Mouse (Mus musculus): ENCODE data around the gene Itgad. TPM values are rescaled to one million over a fixed set of nuclear protein-coding genes. Genes with fewer than 3 reads are reported as not detected.

Gene Itgad
- polyA plus RNA-seq, 1 experiment from 2014 or later = not detected

DNA sequence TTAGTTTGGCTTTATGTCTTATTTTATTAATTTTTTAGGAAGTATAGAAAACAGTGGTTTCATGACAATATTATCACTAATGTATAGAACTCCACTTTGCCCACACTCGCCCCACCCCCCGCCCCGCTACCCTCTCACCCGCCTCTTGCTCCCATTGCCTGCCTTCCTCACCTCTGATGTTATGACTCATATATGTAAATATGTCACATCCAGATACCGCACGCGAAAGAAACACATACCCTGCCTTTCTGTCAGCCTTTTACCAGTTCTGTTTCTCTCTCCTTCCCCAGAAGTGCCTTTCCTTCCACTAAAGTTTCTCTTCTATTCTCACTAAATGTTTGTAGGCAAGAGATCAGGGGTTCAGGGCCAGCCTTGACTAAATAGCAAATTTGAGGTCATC lies 12.2 kb downstream of the Itgad start:
- Histone ChIP-seq H3K4me2 (ENCODE audit: low read length) (no peak overlapping the region), H3K4me1 (replicated peaks; ENCODE audit: control insufficient read depth, insufficient read depth, low read length) (no peaks in the 10 kb centered on the region), H3K27me3 (replicated peaks; ENCODE audit: control insufficient read depth, insufficient read depth, low read length) (no peaks in the 10 kb centered on the region), H3K27ac (ENCODE audit: low read length) (no peak overlapping the region), H3K9me3 (ENCODE audit: control insufficient read depth, low read length) (no peaks in the 10 kb centered on the region), H3K36me3 (ENCODE audit: control insufficient read depth, insufficient read depth) (no peaks in the 10 kb centered on the region), H3K9ac (replicated peaks; ENCODE audit: low read depth, low read length) (no peak overlapping the region), H3K4me3 (replicated peaks; ENCODE audit: low read length) (no peak overlapping the region)
- WGBS = 96% methylated on average over 7 of the region's 7 CpGs
- ATAC-seq = no peak

GRCm38 (mm10) chr7:128169996-128170395 lies 15.8 kb downstream of the Itgad start:
- 66% methylated on average over 3 of the region's 3 CpGs for WGBS
- Histone ChIP-seq H3K9me3 (ENCODE audit: control insufficient read depth, low read length) (no peaks in the 10 kb centered on the region), H3K27ac (ENCODE audit: low read length) (no peak overlapping the region), H3K4me3 (replicated peaks; ENCODE audit: low read length) (no peak overlapping the region), H3K36me3 (ENCODE audit: control insufficient read depth, insufficient read depth) (no peaks in the 10 kb centered on the region), H3K9ac (replicated peaks; ENCODE audit: low read depth, low read length) (no peak overlapping the region), H3K4me2 (ENCODE audit: low read length) (no peak overlapping the region), H3K4me1 (replicated peaks; ENCODE audit: control insufficient read depth, insufficient read depth, low read length) (no peaks in the 10 kb centered on the region), H3K27me3 (replicated peaks; ENCODE audit: control insufficient read depth, insufficient read depth, low read length) (no peaks in the 10 kb centered on the region)
- ATAC-seq = no peak

GRCm38 (mm10) chr7:128178385-128178784 lies 24.2 kb downstream of the Itgad start:
- Histone ChIP-seq H3K36me3 (ENCODE audit: control insufficient read depth, insufficient read depth) (no peaks in the 10 kb centered on the region), H3K4me3 (replicated peaks; ENCODE audit: low read length) (no peak overlapping the region), H3K27me3 (replicated peaks; ENCODE audit: control insufficient read depth, insufficient read depth, low read length) (no peaks in the 10 kb centered on the region), H3K4me1 (replicated peaks; ENCODE audit: control insufficient read depth, insufficient read depth, low read length) (no peaks in the 10 kb centered on the region), H3K27ac (ENCODE audit: low read length) (no peak overlapping the region), H3K9me3 (ENCODE audit: control insufficient read depth, low read length) (no peaks in the 10 kb centered on the region), H3K9ac (replicated peaks; ENCODE audit: low read depth, low read length) (no peak overlapping the region), H3K4me2 (ENCODE audit: low read length) (no peak overlapping the region)
- 74% methylated on average over 2 of the region's 2 CpGs for WGBS
- no peak for ATAC-seq

DNA sequence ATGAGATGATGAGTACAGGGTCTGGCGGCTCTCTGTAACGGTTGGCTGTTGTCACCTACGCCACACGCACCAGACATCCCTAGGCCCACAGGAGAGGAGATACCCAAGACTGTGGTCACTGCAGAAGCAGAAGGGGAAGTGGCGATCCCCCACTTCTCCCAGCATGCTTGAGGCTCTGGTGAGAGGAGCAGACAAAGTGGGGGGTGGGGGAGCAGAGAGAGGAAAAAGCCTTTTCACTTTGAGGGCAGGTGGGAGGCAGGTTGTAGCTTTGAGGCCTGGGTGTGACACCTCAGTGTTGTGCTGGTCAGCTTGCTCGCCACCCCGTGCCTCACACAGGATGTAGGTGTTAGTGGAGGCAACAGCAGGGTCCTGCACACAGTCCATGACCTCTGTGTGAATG lies 25.9 kb downstream of the Itgad start:
- no peak for ATAC-seq
- Histone ChIP-seq H3K4me3 (replicated peaks; ENCODE audit: low read length) (no peak overlapping the region), H3K4me1 (replicated peaks; ENCODE audit: control insufficient read depth, insufficient read depth, low read length) (no peaks in the 10 kb centered on the region), H3K36me3 (ENCODE audit: control insufficient read depth, insufficient read depth) (no peaks in the 10 kb centered on the region), H3K9me3 (ENCODE audit: control insufficient read depth, low read length) (no peaks in the 10 kb centered on the region), H3K4me2 (ENCODE audit: low read length) (no peak overlapping the region), H3K27ac (ENCODE audit: low read length) (no peak overlapping the region), H3K27me3 (replicated peaks; ENCODE audit: control insufficient read depth, insufficient read depth, low read length) (no peaks in the 10 kb centered on the region), H3K9ac (replicated peaks; ENCODE audit: low read depth, low read length) (no peak overlapping the region)
- WGBS = 85% methylated on average over 7 of the region's 7 CpGs

- Histone ChIP-seq H3K27me3 (replicated peaks; ENCODE audit: control insufficient read depth, insufficient read depth, low read length) (no peaks in the 10 kb centered on the region), H3K9me3 (ENCODE audit: control insufficient read depth, low read length) (no peaks in the 10 kb centered on the region), H3K36me3 (ENCODE audit: control insufficient read depth, insufficient read depth) (no peaks in the 10 kb centered on the region), H3K4me2 (ENCODE audit: low read length) (no peak overlapping the region), H3K4me3 (replicated peaks; ENCODE audit: low read length) (no peak overlapping the region), H3K27ac (ENCODE audit: low read length) (no peak overlapping the region), H3K4me1 (replicated peaks; ENCODE audit: control insufficient read depth, insufficient read depth, low read length) (no peaks in the 10 kb centered on the region), H3K9ac (replicated peaks; ENCODE audit: low read depth, low read length) (no peak overlapping the region)
- WGBS = 76% methylated on average over 6 of the region's 6 CpGs
- no peak for ATAC-seq
These were observed 26.4 kb downstream of the Itgad start for GRCm38 (mm10) chr7:128180546-128180945.

- H3K9ac ChIP-seq (replicated peaks; ENCODE audit: low read depth, low read length) = no peak overlapping the region
- ATAC-seq = no peak
- H3K4me1 ChIP-seq (replicated peaks; ENCODE audit: control insufficient read depth, insufficient read depth, low read length) = no peaks in the 10 kb centered on the region
- H3K4me2 ChIP-seq (ENCODE audit: low read length) = no peak overlapping the region
- no peaks in the 10 kb centered on the region for H3K36me3 ChIP-seq (ENCODE audit: control insufficient read depth, insufficient read depth)
- H3K4me3 ChIP-seq (replicated peaks; ENCODE audit: low read length) = no peak overlapping the region
- no peaks in the 10 kb centered on the region for H3K9me3 ChIP-seq (ENCODE audit: control insufficient read depth, low read length)
- no peaks in the 10 kb centered on the region for H3K27me3 ChIP-seq (replicated peaks; ENCODE audit: control insufficient read depth, insufficient read depth, low read length)
- H3K27ac ChIP-seq (ENCODE audit: low read length) = no peak overlapping the region
- 91% methylated on average over 10 of the region's 10 CpGs for WGBS
These were observed 27.5 kb downstream of the Itgad start for GRCm38 (mm10) chr7:128181691-128182090.

DNA sequence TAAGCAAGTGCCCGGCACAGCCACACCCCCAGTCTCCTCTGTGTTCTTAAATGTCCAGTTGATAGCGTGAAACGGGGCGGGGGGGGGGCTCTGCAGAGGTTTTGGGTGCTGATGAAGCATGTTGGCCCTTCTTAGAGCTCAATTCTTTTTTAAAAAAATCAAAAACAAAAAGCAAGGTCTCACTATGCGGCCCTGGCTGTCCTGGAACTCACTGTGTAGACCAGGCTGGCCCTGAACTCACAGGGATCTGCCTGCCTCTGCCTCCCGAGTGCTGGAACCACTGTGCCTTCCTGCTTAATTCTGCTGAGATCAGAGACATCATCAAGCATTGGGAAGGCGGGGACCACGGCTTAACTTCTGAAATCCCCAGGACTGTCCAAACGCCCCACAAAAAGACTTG lies 47.4 kb downstream of the Itgad start:
- WGBS = 87% methylated on average over 9 of the region's 9 CpGs
- Histone ChIP-seq H3K9me3 (ENCODE audit: control insufficient read depth, low read length) (no peaks in the 10 kb centered on the region), H3K4me2 (ENCODE audit: low read length) (no peak overlapping the region), H3K4me1 (replicated peaks; ENCODE audit: control insufficient read depth, insufficient read depth, low read length) (no peaks in the 10 kb centered on the region), H3K9ac (replicated peaks; ENCODE audit: low read depth, low read length) (no peak overlapping the region), H3K27me3 (replicated peaks; ENCODE audit: control insufficient read depth, insufficient read depth, low read length) (no peaks in the 10 kb centered on the region), H3K27ac (ENCODE audit: low read length) (no peak overlapping the region), H3K36me3 (ENCODE audit: control insufficient read depth, insufficient read depth) (no peaks in the 10 kb centered on the region), H3K4me3 (replicated peaks; ENCODE audit: low read length) (no peak overlapping the region)
- no peak for ATAC-seq

GRCm38 (mm10) chr7:128203071-128203470 lies 48.9 kb downstream of the Itgad start:
- Histone ChIP-seq H3K36me3 (ENCODE audit: control insufficient read depth, insufficient read depth) (no peaks in the 10 kb centered on the region), H3K4me3 (replicated peaks; ENCODE audit: low read length) (no peak overlapping the region), H3K27ac (ENCODE audit: low read length) (no peak overlapping the region), H3K27me3 (replicated peaks; ENCODE audit: control insufficient read depth, insufficient read depth, low read length) (no peaks in the 10 kb centered on the region), H3K9me3 (ENCODE audit: control insufficient read depth, low read length) (no peaks in the 10 kb centered on the region), H3K4me2 (ENCODE audit: low read length) (no peak overlapping the region), H3K9ac (replicated peaks; ENCODE audit: low read depth, low read length) (no peak overlapping the region), H3K4me1 (replicated peaks; ENCODE audit: control insufficient read depth, insufficient read depth, low read length) (no peaks in the 10 kb centered on the region)
- ATAC-seq = no peak
- WGBS = 82% methylated on average over 9 of the region's 9 CpGs

DNA sequence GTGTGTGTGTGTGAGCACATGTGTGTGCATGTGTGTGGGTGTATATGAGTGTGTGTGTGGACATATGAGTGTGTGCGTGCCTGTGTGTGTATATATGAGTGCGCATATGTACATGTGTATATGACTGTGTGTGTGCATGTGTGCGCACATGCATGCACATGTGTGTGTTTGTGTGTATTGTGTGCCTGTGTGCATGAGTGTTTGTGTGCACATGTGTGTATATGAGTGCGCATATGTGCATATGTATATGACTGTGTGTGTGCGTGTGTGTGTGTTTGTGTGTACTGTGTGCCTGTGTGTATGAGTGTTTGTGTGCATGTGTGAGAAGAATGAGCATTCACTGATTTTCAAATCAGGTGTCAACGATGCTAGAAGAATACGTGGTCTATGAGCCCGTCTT lies 50.0 kb downstream of the Itgad start:
- Histone ChIP-seq H3K27me3 (replicated peaks; ENCODE audit: control insufficient read depth, insufficient read depth, low read length) (no peaks in the 10 kb centered on the region), H3K4me2 (ENCODE audit: low read length) (no peak overlapping the region), H3K9me3 (ENCODE audit: control insufficient read depth, low read length) (no peaks in the 10 kb centered on the region), H3K9ac (replicated peaks; ENCODE audit: low read depth, low read length) (no peak overlapping the region), H3K36me3 (ENCODE audit: control insufficient read depth, insufficient read depth) (no peaks in the 10 kb centered on the region), H3K4me1 (replicated peaks; ENCODE audit: control insufficient read depth, insufficient read depth, low read length) (no peaks in the 10 kb centered on the region), H3K4me3 (replicated peaks; ENCODE audit: low read length) (no peak overlapping the region), H3K27ac (ENCODE audit: low read length) (no peak overlapping the region)
- ATAC-seq = no peak
- WGBS = 83% methylated on average over 8 of the region's 8 CpGs

GRCm38 (mm10) chr7:128205695-128206094 lies 51.5 kb downstream of the Itgad start:
- no peak overlapping the region for H3K4me2 ChIP-seq (ENCODE audit: low read length)
- WGBS = 89% methylated on average over 18 of the region's 18 CpGs
- no peak overlapping the region for H3K4me3 ChIP-seq (replicated peaks; ENCODE audit: low read length)
- H3K36me3 ChIP-seq (ENCODE audit: control insufficient read depth, insufficient read depth) = no peaks in the 10 kb centered on the region
- no peak for ATAC-seq
- H3K27me3 ChIP-seq (replicated peaks; ENCODE audit: control insufficient read depth, insufficient read depth, low read length) = no peaks in the 10 kb centered on the region
- no peak overlapping the region for H3K9ac ChIP-seq (replicated peaks; ENCODE audit: low read depth, low read length)
- no peak overlapping the region for H3K27ac ChIP-seq (ENCODE audit: low read length)
- no peaks in the 10 kb centered on the region for H3K9me3 ChIP-seq (ENCODE audit: control insufficient read depth, low read length)
- no peaks in the 10 kb centered on the region for H3K4me1 ChIP-seq (replicated peaks; ENCODE audit: control insufficient read depth, insufficient read depth, low read length)
